Mouse (Mus musculus): Measurements from ENCODE around the gene Specc1l. TPM values are rescaled to one million over a fixed set of nuclear protein-coding genes. Genes with fewer than 3 reads are reported as not detected.

Gene Specc1l
- total and polyA plus RNA-seq, 2 experiments from 2014 or later, result 21.4 to 64.5 TPM

DNA sequence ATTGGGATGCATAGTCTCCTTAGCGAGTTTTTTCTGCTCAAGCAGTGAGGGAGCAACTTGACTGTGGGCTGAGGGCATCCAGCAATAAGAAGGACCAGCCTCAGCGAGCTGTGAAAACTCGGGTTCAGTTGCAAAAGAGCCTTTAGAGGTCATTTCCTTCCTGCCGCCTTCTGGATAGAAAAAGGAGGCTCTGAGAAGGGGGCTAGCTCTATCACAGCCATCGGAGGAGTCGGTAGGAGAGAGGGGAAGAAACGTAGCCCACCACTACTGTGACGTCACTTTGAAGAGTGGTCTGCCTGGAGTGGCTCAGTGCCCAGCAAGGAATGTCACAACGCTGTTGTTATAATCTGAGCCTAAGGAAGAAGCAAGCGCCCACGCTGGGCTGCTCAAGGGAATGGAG, 115.2 kb downstream of the Specc1l start:
- Histone ChIP-seq H3K4me1 (ENCODE audit: insufficient read depth) (peaks cover 3% of the 10 kb centered on the region; the same call in 1 of the 2 replicates), H3K36me3 (ENCODE audit: insufficient read depth) (no peaks in the 10 kb centered on the region), H3K4me3 (ENCODE audit: low read depth, low read length) (no peak overlapping the region), H3K27me3 (ENCODE audit: insufficient read depth, low read length) (no peaks in the 10 kb centered on the region), H3K9ac (no peak overlapping the region), H3K9me3 (ENCODE audit: low read length) (no peaks in the 10 kb centered on the region), H3K4me2 (ENCODE audit: low read depth) (no peak overlapping the region), H3K27ac (ENCODE audit: low read depth, low read length) (no peak overlapping the region)
- no peak for DNase-seq
- 71% methylated on average over 11 of the region's 11 CpGs for WGBS
- TF ChIP-seq CTCF (IDR thresholded peaks at IDR 0.05; ENCODE audit: low read depth), result no peak
- ATAC-seq, result no peak

DNA sequence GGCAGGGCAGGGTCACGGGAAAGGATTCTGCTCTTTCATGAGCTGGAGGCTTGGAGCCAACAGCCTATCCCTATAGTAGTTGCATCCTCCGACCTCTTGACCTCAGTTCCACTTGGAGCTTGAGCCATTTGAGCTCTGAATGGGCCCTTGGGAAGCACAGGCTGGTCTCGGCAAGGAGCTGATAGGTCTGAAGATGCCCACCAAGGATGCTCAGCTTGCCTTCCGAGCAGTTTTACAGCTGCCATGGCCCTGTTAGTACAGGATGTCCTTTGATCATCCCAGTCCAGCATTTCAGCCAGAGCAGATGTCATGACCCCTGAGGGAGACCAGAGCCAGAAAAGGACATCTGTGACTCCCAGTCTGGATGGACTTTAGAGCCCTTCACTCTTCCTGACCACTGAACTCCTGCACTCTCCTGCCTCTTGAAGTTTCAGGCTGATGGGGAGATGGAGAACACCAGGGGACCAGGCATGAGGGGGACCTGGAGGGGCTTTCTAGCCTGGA, 116.4 kb downstream of the Specc1l start:
- Histone ChIP-seq H3K36me3 (ENCODE audit: insufficient read depth) (no peaks in the 10 kb centered on the region), H3K9ac (no peak overlapping the region), H3K4me1 (ENCODE audit: insufficient read depth) (peaks cover 3% of the 10 kb centered on the region; the same call in 1 of the 2 replicates), H3K27me3 (ENCODE audit: insufficient read depth, low read length) (no peaks in the 10 kb centered on the region), H3K4me3 (ENCODE audit: low read depth, low read length) (no peak overlapping the region), H3K4me2 (ENCODE audit: low read depth) (no peak overlapping the region), H3K9me3 (ENCODE audit: low read length) (no peaks in the 10 kb centered on the region), H3K27ac (ENCODE audit: low read depth, low read length) (no peak overlapping the region)
- WGBS, result 56% methylated on average over 4 of the region's 4 CpGs
- TF ChIP-seq CTCF (IDR thresholded peaks at IDR 0.05; ENCODE audit: low read depth), result no peak
- no peak for DNase-seq
- ATAC-seq, result no peak

DNA sequence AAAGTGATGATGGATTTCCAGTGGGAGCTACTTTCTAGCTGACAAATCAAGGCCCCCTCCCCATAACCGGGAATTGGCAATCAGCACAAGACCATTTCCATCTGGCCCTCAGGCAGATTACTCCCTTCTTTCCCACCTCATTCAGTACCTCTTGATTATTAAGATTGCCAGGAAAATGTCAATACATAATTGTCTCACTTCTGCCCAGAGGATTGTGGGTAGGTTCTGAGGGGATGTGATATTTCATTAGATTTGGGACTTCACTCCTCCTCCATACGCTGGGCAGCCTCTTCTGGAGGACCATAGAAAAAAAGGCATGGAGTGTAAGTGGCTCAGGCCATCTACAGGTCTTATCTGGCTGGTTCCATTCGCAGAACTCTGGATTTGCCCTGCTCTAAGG, 120.4 kb downstream of the Specc1l start:
- H3K4me1 ChIP-seq (ENCODE audit: insufficient read depth), result peaks cover under 1% of the 10 kb centered on the region; the same call in 1 of the 2 replicates
- no peaks in the 10 kb centered on the region for H3K9me3 ChIP-seq (ENCODE audit: low read length)
- no peak overlapping the region for H3K27ac ChIP-seq (ENCODE audit: low read depth, low read length)
- H3K4me3 ChIP-seq (ENCODE audit: low read depth, low read length), result no peak overlapping the region
- H3K27me3 ChIP-seq (ENCODE audit: insufficient read depth, low read length), result no peaks in the 10 kb centered on the region
- no peak overlapping the region for H3K9ac ChIP-seq
- TF ChIP-seq CTCF (IDR thresholded peaks at IDR 0.05; ENCODE audit: low read depth), result no peak
- H3K4me2 ChIP-seq (ENCODE audit: low read depth), result no peak overlapping the region
- ATAC-seq, result no peak
- H3K36me3 ChIP-seq (ENCODE audit: insufficient read depth), result no peaks in the 10 kb centered on the region
- DNase-seq, result no peak
- WGBS, result 85% methylated on average over 3 of the region's 3 CpGs

DNA sequence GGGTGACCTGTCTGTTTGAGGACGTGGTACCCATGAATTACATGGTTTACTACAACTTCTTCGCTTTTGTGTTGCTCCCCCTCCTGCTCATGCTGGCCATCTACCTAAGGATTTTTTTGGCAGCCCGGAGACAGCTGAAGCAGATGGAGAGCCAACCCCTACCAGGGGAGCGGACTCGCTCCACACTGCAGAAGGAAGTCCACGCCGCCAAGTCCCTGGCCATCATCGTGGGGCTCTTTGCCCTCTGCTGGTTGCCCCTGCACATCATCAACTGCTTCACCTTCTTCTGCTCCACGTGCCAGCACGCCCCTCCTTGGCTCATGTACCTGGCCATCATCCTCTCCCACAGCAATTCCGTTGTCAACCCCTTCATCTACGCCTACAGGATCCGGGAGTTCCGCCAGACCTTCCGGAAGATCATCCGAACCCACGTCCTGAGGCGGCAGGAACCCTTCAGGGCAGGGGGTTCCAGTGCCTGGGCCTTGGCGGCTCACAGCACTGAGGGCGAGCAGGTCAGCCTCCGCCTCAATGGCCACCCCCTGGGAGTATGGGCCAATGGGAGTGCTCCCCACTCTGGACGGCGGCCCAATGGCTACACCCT, 121.4 kb downstream of the Specc1l start:
- Histone ChIP-seq H3K9me3 (ENCODE audit: low read length) (no peaks in the 10 kb centered on the region), H3K27ac (ENCODE audit: low read depth, low read length) (no peak overlapping the region), H3K4me3 (ENCODE audit: low read depth, low read length) (no peak overlapping the region), H3K4me1 (ENCODE audit: insufficient read depth) (no peaks in the 10 kb centered on the region), H3K4me2 (ENCODE audit: low read depth) (no peak overlapping the region), H3K27me3 (ENCODE audit: insufficient read depth, low read length) (no peaks in the 10 kb centered on the region), H3K36me3 (ENCODE audit: insufficient read depth) (no peaks in the 10 kb centered on the region), H3K9ac (no peak overlapping the region)
- ATAC-seq, result no peak
- TF ChIP-seq CTCF (IDR thresholded peaks at IDR 0.05; ENCODE audit: low read depth), result no peak
- 90% methylated on average over 23 of the region's 23 CpGs for WGBS
- no peak for DNase-seq

DNA sequence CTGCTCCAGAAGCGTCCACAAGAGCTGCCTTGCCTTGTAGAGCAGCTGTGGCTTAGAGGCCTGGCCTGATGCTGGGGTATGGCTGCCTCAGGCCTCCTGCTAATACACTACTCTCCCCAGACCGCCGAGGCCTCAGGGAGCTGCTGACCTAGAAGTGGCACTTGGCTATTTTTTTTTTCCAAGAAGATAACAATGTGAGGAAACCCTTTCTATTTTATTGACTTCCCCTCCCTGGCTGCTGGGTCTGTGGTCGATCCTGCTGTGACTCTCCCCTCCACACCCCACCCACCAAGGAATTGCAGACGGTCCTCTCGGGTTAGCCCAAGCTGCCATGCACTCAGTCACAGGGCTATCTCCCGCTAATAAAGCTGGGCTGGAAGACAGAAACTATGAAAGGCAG, 122.3 kb downstream of the Specc1l start:
- 84% methylated on average over 7 of the region's 7 CpGs for WGBS
- no peak for TF ChIP-seq CTCF (IDR thresholded peaks at IDR 0.05; ENCODE audit: low read depth)
- Histone ChIP-seq H3K4me1 (ENCODE audit: insufficient read depth) (no peaks in the 10 kb centered on the region), H3K9ac (no peak overlapping the region), H3K9me3 (ENCODE audit: low read length) (no peaks in the 10 kb centered on the region), H3K27ac (ENCODE audit: low read depth, low read length) (no peak overlapping the region), H3K36me3 (ENCODE audit: insufficient read depth) (no peaks in the 10 kb centered on the region), H3K4me3 (ENCODE audit: low read depth, low read length) (no peak overlapping the region), H3K27me3 (ENCODE audit: insufficient read depth, low read length) (no peaks in the 10 kb centered on the region), H3K4me2 (ENCODE audit: low read depth) (no peak overlapping the region)
- no peak for ATAC-seq
- DNase-seq, result no peak

GRCm38 (mm10) chr10:75335075-75335474, 123.2 kb downstream of the Specc1l start:
- Histone ChIP-seq H3K9me3 (ENCODE audit: low read length) (no peaks in the 10 kb centered on the region), H3K4me2 (ENCODE audit: low read depth) (no peak overlapping the region), H3K27ac (ENCODE audit: low read depth, low read length) (no peak overlapping the region), H3K27me3 (ENCODE audit: insufficient read depth, low read length) (no peaks in the 10 kb centered on the region), H3K4me1 (ENCODE audit: insufficient read depth) (no peaks in the 10 kb centered on the region), H3K36me3 (ENCODE audit: insufficient read depth) (no peaks in the 10 kb centered on the region), H3K4me3 (ENCODE audit: low read depth, low read length) (no peak overlapping the region), H3K9ac (no peak overlapping the region)
- TF ChIP-seq CTCF (IDR thresholded peaks at IDR 0.05; ENCODE audit: low read depth), result no peak
- DNase-seq (no peak), ATAC-seq (no peak)
- 85% methylated on average over 6 of the region's 6 CpGs for WGBS

GRCm38 (mm10) chr10:75337231-75337630, 125.4 kb downstream of the Specc1l start:
- 91% methylated on average over 10 of the region's 10 CpGs for WGBS
- Histone ChIP-seq H3K27ac (ENCODE audit: low read depth, low read length) (no peak overlapping the region), H3K4me1 (ENCODE audit: insufficient read depth) (no peaks in the 10 kb centered on the region), H3K4me2 (ENCODE audit: low read depth) (no peak overlapping the region), H3K9ac (no peak overlapping the region), H3K27me3 (ENCODE audit: insufficient read depth, low read length) (no peaks in the 10 kb centered on the region), H3K36me3 (ENCODE audit: insufficient read depth) (no peaks in the 10 kb centered on the region), H3K4me3 (ENCODE audit: low read depth, low read length) (no peak overlapping the region), H3K9me3 (ENCODE audit: low read length) (no peaks in the 10 kb centered on the region)
- no peak for DNase-seq
- no peak for ATAC-seq
- TF ChIP-seq CTCF (IDR thresholded peaks at IDR 0.05; ENCODE audit: low read depth), result no peak
